Mouse (Mus musculus) heart, embryonic 14.5 days (tissue): ENCODE results near the gene Nup50. TPM values are rescaled to one million over a fixed set of nuclear protein-coding genes. Genes with fewer than 3 reads are reported as not detected.

Experiments
- ATAC-seq: fragments of 200-750 bp; cut with Nextera tagmentation; 2 replicates; pipeline ENCODE4 v1.8.0; 2017; ENCODE audit warnings: low read depth, moderate TSS enrichment; ENCODE audit not compliant: insufficient number of reproducible peaks, insufficient read depth, low FRiP score
- H3K27ac ChIP-seq, 2 experiments: fragments of 200-500 bp in 1 of 2; fragments of 300-500 bp in 1 of 2; sonication (generic) in 1 of 2; replicated peaks in 1 of 2; 2 replicates each; pipeline ENCODE4 v1.5.1; 2012 to 2014; ENCODE audit warnings: low read depth in 2 of 2, low read length in 2 of 2, control low read depth in 1 of 2, mild to moderate bottlenecking in 1 of 2, mixed read lengths in 1 of 2; ENCODE audit not compliant: control insufficient read depth in 1 of 2, insufficient read depth in 1 of 2
- H3K27me3 ChIP-seq: fragments of 300-500 bp; sonication (generic); 2 replicates; pipeline ENCODE4 v1.6.1; 2014; ENCODE audit warnings: mild to moderate bottlenecking, low read length, control low read depth; ENCODE audit not compliant: control insufficient read depth, insufficient read depth
- H3K36me3 ChIP-seq: fragments of 300-500 bp; sonication (generic); 2 replicates; pipeline ENCODE4 v1.6.1; 2014; ENCODE audit warnings: mild to moderate bottlenecking, control low read depth, low read length, mixed read lengths; ENCODE audit not compliant: control insufficient read depth, insufficient read depth
- H3K4me1 ChIP-seq, 2 experiments: fragments of 200-500 bp in 1 of 2; fragments of 300-500 bp in 1 of 2; sonication (generic) in 1 of 2; 2 replicates each; pipeline ENCODE4 v1.6.1; 2012 to 2014; ENCODE audit warnings: low read length in 2 of 2, control low read depth in 1 of 2, mixed read lengths in 1 of 2; ENCODE audit not compliant: control insufficient read depth in 2 of 2, insufficient read depth in 2 of 2
- H3K4me2 ChIP-seq: fragments of 300-500 bp; sonication (generic); 2 replicates; pipeline ENCODE4 v1.6.1; 2014; ENCODE audit warnings: mild to moderate bottlenecking, low read length
- H3K4me3 ChIP-seq, 2 experiments: fragments of 200-500 bp in 1 of 2; fragments of 300-500 bp in 1 of 2; sonication (generic) in 1 of 2; 2 replicates each; pipeline ENCODE4 v1.5.1; 2012 to 2014; ENCODE audit warnings: low read length in 2 of 2, mild to moderate bottlenecking in 2 of 2, control low read depth in 1 of 2, low read depth in 1 of 2, moderate library complexity in 1 of 2; ENCODE audit not compliant: control insufficient read depth in 1 of 2, insufficient read depth in 1 of 2
- H3K9ac ChIP-seq: fragments of 300-500 bp; sonication (generic); 2 replicates; pipeline ENCODE4 v1.6.1; 2014; ENCODE audit warnings: mild to moderate bottlenecking, low read length
- H3K9me3 ChIP-seq: fragments of 300-500 bp; sonication (generic); 2 replicates; pipeline ENCODE4 v1.6.1; 2016; ENCODE audit warnings: low read length, control low read depth; ENCODE audit not compliant: control insufficient read depth
- WGBS: fragments of 180-500 bp; shearing (Covaris S2); extraction: QIAGEN DNeasy Blood & Tissue Kit; methylation state at CpG from one replicate; pipeline ENCODE4 v1.1.7; 2014; 5-methylcytosine and 5-hydroxymethylcytosine counted together
- polyA plus RNA-seq: library from polyadenylated mRNA; unstranded; fragments of >200 nt; fragmentation: Nextera tagmentation; extraction: Ambion mirVana; gene quantifications from 2 replicates; pipeline ENCODE4 v1.2.1, GENCODE M21; 2014

Nup50 gene
- polyA plus RNA-seq, 1 experiment from 2014 or later, result 20.4 TPM

DNA sequence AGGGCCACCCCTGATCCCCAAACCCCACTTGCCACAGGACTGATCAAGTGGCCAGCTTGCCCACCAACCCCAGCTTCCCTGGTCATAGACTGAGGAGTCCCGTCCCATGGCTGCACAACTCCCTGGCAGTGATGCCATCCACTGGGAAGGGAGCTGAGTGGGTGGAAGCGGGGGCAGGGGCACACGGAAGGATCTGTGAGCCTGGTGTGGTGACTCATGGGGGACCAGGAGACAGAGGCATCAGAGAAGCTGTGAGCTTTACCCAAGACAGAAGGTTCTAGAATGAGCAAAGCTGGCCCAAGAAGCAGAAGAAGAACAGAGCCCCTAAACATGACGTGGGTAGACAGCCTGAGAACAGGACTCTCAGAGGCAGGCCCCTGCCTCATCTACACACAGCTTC, 26.8 kb downstream of the Nup50 start:
- Histone ChIP-seq H3K36me3 (peaks cover 48% of the 10 kb centered on the region), H3K27me3 (no peaks in the 10 kb centered on the region), H3K27ac (no peak overlapping the region), H3K9ac (no peak overlapping the region), H3K4me3 (no peak overlapping the region), H3K9me3 (no peaks in the 10 kb centered on the region), H3K4me1 (peaks cover 8 to 14% of the 10 kb centered on the region in 2 experiments; a peak in 3 of 4 replicates), H3K4me2 (no peak overlapping the region)
- 86% methylated on average over 4 of the region's 4 CpGs for WGBS
- no peak for ATAC-seq

DNA sequence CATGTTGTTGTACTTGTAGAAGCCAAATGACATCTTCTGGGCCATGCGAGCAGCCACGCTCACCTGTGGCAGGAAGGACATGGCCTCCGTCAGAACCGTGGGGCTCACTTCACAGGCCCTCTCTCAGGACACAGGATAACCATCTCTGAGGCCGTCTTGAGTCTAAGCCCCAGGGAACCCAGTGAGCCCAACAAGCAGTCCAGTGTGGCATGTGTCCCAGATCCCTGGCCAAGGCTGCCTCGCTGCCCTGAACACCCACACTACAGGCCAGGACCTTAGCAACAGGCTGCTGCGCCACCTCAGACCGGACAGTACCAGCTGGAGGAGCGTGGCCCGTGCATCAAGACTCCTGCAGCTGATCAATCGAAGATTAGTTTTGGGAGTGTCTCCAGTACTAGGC, 30.0 kb downstream of the Nup50 start:
- no peak for ATAC-seq
- H3K9me3 ChIP-seq, result no peaks in the 10 kb centered on the region
- no peaks in the 10 kb centered on the region for H3K27me3 ChIP-seq
- H3K27ac ChIP-seq, result no peak overlapping the region
- no peak overlapping the region for H3K4me3 ChIP-seq
- H3K4me1 ChIP-seq, result peaks cover 8 to 13% of the 10 kb centered on the region in 2 experiments; a peak in 3 of 4 replicates
- H3K4me2 ChIP-seq, result no peak overlapping the region
- no peak overlapping the region for H3K9ac ChIP-seq
- 80% methylated on average over 11 of the region's 11 CpGs for WGBS
- peaks cover 60% of the 10 kb centered on the region for H3K36me3 ChIP-seq

DNA sequence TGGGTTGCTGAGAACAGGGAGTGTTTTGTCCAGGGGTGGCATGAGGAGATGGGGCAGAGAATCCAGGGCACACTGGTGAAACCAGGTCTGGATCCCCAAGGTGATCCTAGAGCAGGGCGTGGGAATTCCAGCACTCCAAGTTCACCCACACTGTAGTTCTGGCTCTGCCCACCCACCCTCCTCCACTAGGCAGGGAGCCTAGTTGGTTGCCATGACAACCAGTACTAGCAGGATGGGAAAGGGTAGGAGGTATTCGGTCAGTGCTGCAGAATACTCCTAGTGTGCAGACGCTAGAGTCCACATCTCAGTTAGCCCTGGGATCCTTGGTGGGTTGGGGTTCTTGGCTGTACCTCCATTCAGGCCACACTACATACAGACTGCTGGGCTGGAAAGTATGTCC, 34.6 kb downstream of the Nup50 start:
- ATAC-seq, result peak; percentile 14; the same call in 1 of the 2 replicates
- 46% methylated on average over 3 of the region's 3 CpGs for WGBS
- Histone ChIP-seq H3K4me3 (no peak overlapping the region), H3K27me3 (no peaks in the 10 kb centered on the region), H3K27ac (no peak overlapping the region), H3K9me3 (no peaks in the 10 kb centered on the region), H3K4me1 (no peaks in the 10 kb centered on the region), H3K9ac (no peak overlapping the region), H3K4me2 (no peak overlapping the region), H3K36me3 (peaks cover 28% of the 10 kb centered on the region)

DNA sequence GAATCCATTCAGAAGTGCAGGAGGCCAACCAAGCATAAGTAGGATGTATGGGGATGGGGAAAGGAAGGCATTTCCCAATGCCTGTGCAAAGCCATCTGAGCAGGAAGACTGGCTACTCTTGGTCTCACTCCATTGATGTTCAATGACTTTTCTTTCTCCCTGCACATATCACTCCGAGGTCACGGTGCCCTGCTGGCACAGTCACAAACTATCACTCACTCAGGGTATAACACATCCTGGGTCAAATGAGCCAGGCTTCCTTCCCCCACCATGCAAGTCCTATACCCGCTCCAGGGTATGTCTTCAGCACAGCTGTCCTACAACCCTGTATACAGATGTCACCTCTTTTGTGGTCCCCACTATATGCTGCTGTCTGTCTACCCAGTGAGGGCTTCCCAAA, 35.1 kb downstream of the Nup50 start:
- no peak overlapping the region for H3K27ac ChIP-seq
- H3K27me3 ChIP-seq, result no peaks in the 10 kb centered on the region
- H3K4me2 ChIP-seq, result no peak overlapping the region
- WGBS, result 94% methylated on average over 3 of the region's 3 CpGs
- no peak for ATAC-seq
- no peaks in the 10 kb centered on the region for H3K4me1 ChIP-seq
- H3K36me3 ChIP-seq, result peaks cover 23% of the 10 kb centered on the region
- no peaks in the 10 kb centered on the region for H3K9me3 ChIP-seq
- H3K9ac ChIP-seq, result no peak overlapping the region
- H3K4me3 ChIP-seq, result no peak overlapping the region

DNA sequence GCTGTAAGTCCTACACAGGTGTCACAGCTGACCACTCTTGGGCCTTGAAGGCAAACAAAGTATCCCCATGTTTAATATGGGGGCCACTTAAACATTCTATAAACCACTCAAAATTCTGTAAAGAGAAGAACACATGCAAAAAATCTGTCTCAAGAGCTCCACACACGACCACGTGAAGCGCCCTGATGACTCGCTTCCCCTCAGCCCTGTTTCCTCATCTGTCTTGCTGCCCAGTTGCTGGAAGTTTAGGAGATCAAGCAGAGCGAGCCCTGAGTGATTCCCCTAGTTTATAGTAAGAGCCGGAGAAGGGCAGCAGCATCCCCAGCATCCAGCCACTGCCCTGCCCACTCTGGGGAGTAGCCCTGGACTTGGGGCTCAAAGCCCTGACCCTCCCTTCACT, 36.7 kb downstream of the Nup50 start:
- no peak for ATAC-seq
- Histone ChIP-seq H3K9ac (no peak overlapping the region), H3K4me1 (no peaks in the 10 kb centered on the region), H3K9me3 (no peaks in the 10 kb centered on the region), H3K27me3 (no peaks in the 10 kb centered on the region), H3K4me3 (no peak overlapping the region), H3K27ac (no peak overlapping the region), H3K4me2 (no peak overlapping the region), H3K36me3 (peaks cover 19% of the 10 kb centered on the region; the same call in 1 of the 2 replicates)
- 81% methylated on average over 6 of the region's 6 CpGs for WGBS

DNA sequence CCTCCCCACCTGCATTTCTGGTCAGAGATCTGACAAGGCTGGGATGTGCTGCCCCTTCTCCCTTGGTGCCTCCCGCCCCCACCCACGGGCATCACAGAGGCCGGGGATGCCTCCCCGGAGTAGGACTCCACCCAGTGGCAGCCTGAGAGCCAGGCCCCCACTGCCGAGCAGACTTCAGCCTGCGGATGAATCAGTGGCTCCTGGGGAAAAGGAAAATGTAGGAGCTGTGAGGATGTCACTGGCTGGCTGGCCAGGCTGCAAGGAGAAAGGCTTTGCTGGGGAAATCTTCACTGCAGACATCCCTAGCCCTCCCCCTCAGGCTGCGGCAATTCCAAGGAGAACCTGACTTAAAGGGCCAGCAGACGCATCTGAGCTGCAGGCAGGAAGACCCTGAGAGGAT, 37.5 kb downstream of the Nup50 start:
- ATAC-seq, result no peak
- H3K36me3 ChIP-seq, result peaks cover 17% of the 10 kb centered on the region; the same call in 1 of the 2 replicates
- no peaks in the 10 kb centered on the region for H3K4me1 ChIP-seq
- H3K9ac ChIP-seq, result no peak overlapping the region
- no peaks in the 10 kb centered on the region for H3K27me3 ChIP-seq
- H3K4me3 ChIP-seq, result no peak overlapping the region
- 30% methylated on average over 8 of the region's 8 CpGs for WGBS
- no peaks in the 10 kb centered on the region for H3K9me3 ChIP-seq
- no peak overlapping the region for H3K27ac ChIP-seq
- H3K4me2 ChIP-seq, result no peak overlapping the region

DNA sequence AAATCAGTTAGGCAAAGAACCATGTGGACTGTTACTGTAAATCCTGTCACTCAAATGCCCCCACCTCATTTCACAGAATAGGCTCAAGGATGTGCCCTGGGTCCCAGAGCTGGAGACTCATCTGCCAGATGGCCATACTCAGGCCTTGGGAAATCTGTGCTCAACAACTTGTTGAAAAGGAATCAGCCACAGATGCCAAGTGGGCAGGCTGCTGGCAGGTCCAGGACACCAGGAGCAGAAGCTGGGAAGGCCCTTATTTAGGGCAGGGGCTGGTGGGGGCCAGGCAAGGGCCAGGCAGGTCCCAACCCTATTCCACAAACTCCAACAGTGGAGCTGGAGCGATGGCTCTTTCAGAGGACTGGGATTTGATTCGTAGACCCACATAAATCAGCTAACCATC, 39.3 kb downstream of the Nup50 start:
- H3K4me2 ChIP-seq, result no peak overlapping the region
- no peak overlapping the region for H3K27ac ChIP-seq
- H3K27me3 ChIP-seq, result no peaks in the 10 kb centered on the region
- H3K4me3 ChIP-seq, result no peak overlapping the region
- 82% methylated on average over 2 of the region's 2 CpGs for WGBS
- no peaks in the 10 kb centered on the region for H3K9me3 ChIP-seq
- 0 out of 2 replicates have a peak, but pooled peaks cover 7% of the 10 kb centered on the region for H3K36me3 ChIP-seq
- H3K9ac ChIP-seq, result no peak overlapping the region
- no peaks in the 10 kb centered on the region for H3K4me1 ChIP-seq
- no peak for ATAC-seq

DNA sequence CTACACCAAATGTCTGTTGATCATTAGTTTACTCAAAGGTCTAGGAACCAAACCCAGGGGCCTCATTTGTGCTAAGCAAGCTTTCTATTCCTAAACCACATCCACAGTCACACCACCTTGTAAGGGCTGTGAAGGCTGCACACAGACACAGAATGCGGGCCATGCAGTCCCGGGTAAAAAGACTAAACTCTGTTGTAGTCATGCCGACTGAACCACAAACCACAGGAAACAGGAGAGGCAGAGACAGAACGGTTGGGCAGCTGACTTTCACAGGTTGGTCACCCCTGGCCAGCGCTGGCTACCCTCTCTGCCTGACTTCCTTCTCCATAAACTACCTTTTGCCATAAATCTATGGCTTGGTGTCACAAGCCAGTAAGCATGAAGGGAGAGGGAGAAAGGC, 41.6 kb downstream of the Nup50 start:
- no peak overlapping the region for H3K9ac ChIP-seq
- 74% methylated on average over 5 of the region's 5 CpGs for WGBS

More for the DNA sequence above, 41.6 kb downstream of the Nup50 start:
- H3K4me3 ChIP-seq, result no peak overlapping the region
- no peaks in the 10 kb centered on the region for H3K4me1 ChIP-seq
- H3K27me3 ChIP-seq, result no peaks in the 10 kb centered on the region
- no peak overlapping the region for H3K27ac ChIP-seq
- H3K9me3 ChIP-seq, result no peaks in the 10 kb centered on the region
- H3K4me2 ChIP-seq, result no peak overlapping the region
- no peak for ATAC-seq
- H3K36me3 ChIP-seq, result no peaks in the 10 kb centered on the region
